Mouse (Mus musculus): ENCODE data around the gene 4930402H24Rik. TPM values are rescaled to one million over a fixed set of nuclear protein-coding genes. Genes with fewer than 3 reads are reported as not detected.
"Not testable (repeated sequence)": the region's sequence is repeated elsewhere in the genome, so short reads cannot be mapped to it uniquely, and the experiment has no call there.

Gene 4930402H24Rik
- polyA plus RNA-seq, 1 experiment from 2014 or later = 97.8 TPM

DNA sequence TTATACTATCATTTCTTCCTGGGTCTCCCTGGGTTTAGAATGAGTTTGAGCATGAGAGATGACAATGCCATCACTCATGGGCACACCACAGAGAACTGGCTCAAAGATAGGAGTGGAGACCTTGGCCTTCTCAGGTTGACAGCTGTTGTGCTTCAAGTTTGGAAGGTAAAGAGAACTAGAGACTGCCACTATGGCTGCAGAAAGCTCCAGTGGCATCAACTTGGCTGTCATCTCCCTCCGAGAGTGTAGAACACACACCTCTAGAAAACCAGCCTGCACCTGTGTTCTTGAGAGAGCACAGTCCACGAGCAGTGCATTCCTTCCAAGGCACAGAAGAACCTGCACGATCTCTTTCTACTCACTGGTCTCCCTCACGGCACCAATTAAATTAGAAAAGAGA lies 76.7 kb downstream of the 4930402H24Rik start:
- H3K27ac ChIP-seq (replicated peaks) = no peak overlapping the region
- H3K36me3 ChIP-seq = peaks cover 6% of the 10 kb centered on the region
- no peaks in the 10 kb centered on the region for H3K27me3 ChIP-seq
- no peak overlapping the region for H3K4me3 ChIP-seq
- H3K4me2 ChIP-seq (replicated peaks) = no peak overlapping the region
- H3K4me1 ChIP-seq = peaks cover 8% of the 10 kb centered on the region; the same call in 1 of the 2 replicates
- WGBS = 95% methylated on average over 4 of the region's 4 CpGs
- ATAC-seq (replicated peaks) = no peak
- no peak overlapping the region for H3K9ac ChIP-seq (replicated peaks)
- no peaks in the 10 kb centered on the region for H3K9me3 ChIP-seq

DNA sequence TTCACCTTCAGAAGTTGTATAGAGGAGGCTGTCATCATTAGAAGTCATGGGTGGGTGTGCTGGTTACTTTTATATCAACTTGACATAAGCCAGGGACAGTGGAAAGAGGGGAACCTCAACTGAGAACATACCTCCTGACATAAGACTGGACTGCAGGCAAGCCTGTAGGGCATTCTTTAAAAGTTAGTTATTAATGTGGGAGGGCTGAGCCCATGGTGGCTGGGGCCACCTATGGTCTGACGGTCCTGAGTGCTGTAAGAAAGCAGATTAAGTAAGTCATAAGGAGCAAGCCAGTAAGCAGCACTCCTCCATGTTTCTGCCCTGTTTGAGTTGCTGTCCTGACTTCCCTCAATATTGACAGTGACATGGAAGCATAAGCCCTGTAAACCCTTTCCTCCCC lies 77.5 kb downstream of the 4930402H24Rik start:
- no peaks in the 10 kb centered on the region for H3K9me3 ChIP-seq
- ATAC-seq (replicated peaks) = no peak
- WGBS = 98% methylated on average over 1 of the region's 1 CpGs

DNA sequence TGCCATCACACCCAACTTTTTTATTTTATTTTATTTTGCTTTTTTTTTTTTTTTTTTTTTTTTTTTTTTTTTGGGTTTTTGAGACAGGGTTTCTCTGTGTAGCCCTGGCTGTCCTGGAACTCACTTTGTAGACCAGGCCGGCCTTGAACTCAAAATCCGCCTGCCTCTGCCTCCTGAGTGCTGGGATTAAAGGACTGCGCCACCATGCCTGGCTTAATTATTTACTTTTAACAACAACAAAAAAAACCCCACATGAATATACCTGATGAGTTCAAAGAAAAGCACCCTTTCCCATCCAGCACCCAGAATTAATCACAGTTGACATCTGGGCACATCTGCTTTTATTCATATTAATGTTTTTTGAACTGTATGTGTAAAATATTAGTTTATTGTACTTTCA lies 78.1 kb downstream of the 4930402H24Rik start:
- H3K4me2 ChIP-seq (replicated peaks); ATAC-seq (replicated peaks); H3K27me3 ChIP-seq; H3K9me3 ChIP-seq; H3K9ac ChIP-seq (replicated peaks); H3K36me3 ChIP-seq; H3K4me3 ChIP-seq; H3K4me1 ChIP-seq; H3K27ac ChIP-seq (replicated peaks): not testable (repeated sequence)
- WGBS = 86% methylated on average over 3 of the region's 3 CpGs

More for the DNA sequence above, 77.5 kb downstream of the 4930402H24Rik start:
- Histone ChIP-seq H3K9ac (replicated peaks) (no peak overlapping the region), H3K4me2 (replicated peaks) (no peak overlapping the region), H3K36me3 (peaks cover 6% of the 10 kb centered on the region), H3K27ac (replicated peaks) (no peak overlapping the region), H3K27me3 (no peaks in the 10 kb centered on the region), H3K4me1 (peaks cover 7% of the 10 kb centered on the region; the same call in 1 of the 2 replicates), H3K4me3 (no peak overlapping the region)

DNA sequence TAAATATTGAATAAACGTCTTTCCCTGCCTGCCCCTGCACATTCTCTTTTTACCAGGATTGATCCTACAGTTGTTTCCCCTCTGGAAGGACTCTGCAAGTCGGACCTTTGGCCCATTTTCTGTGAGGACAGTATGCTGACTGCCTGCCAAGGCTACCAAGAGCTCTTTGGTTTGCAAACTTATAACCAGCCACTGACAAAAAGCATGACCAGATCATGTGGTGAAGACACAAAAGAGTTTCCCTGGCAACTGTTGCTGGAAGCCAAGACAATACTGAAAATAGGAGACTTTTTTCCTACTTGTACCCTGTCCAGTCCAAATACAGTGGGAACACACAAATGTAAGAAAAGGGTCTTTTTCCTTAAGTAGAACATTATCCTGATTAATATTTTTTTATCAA lies 78.8 kb downstream of the 4930402H24Rik start:
- no peaks in the 10 kb centered on the region for H3K27me3 ChIP-seq
- peaks cover 8% of the 10 kb centered on the region for H3K36me3 ChIP-seq
- H3K4me3 ChIP-seq = no peak overlapping the region
- ATAC-seq (replicated peaks) = no peak
- WGBS = 32% methylated on average over 2 of the region's 2 CpGs
- H3K9me3 ChIP-seq = no peaks in the 10 kb centered on the region
- peaks cover 7% of the 10 kb centered on the region; the same call in 1 of the 2 replicates for H3K4me1 ChIP-seq
- H3K27ac ChIP-seq (replicated peaks) = no peak overlapping the region
- H3K4me2 ChIP-seq (replicated peaks) = no peak overlapping the region
- no peak overlapping the region for H3K9ac ChIP-seq (replicated peaks)

DNA sequence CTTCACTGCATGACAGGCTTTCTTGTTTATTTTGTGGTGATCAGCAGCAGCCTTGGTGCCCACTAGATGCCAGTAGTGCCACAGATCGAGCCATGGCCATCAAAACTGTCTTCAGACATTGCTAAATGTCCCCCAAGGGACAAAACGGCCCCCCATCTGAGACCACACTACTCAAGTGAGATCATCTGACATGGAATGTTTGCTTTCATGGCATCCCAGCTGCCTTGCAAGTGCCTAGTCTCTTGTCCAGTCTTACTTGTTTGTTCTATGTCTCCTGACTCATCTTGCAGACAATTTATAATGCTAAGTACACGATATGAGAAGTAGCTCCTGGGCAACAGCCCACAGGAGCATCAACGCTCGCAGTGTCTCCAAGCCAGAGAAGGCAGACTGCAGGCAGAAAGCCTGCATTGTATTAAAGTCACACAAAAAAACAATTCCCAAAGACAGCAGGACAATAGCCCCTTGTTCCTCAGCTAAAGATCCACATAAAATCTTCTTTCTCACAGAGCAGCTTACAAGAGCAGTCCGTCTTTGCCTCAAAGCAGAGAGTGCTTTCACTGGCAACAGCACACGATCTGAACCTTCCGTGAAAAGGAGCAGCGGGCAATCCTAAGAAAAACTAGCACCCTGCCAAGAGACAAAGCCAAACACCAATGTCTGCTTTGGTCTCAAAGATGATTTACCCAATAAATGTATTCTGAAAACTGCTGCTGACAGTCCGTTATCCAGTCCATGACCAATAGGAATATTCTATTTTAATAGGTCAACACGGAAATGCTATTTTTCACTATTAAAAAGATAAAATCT lies 87.2 kb downstream of the 4930402H24Rik start:
- WGBS = 38% methylated on average over 11 of the region's 11 CpGs
- peaks cover 40% of the 10 kb centered on the region for H3K36me3 ChIP-seq
- H3K4me2 ChIP-seq (replicated peaks) = no peak overlapping the region
- H3K4me1 ChIP-seq = no peaks in the 10 kb centered on the region
- H3K4me3 ChIP-seq = no peak overlapping the region
- no peak for ATAC-seq (replicated peaks)
- H3K27ac ChIP-seq (replicated peaks) = no peak overlapping the region
- H3K27me3 ChIP-seq = no peaks in the 10 kb centered on the region
- H3K9ac ChIP-seq (replicated peaks) = no peak overlapping the region
- H3K9me3 ChIP-seq = no peaks in the 10 kb centered on the region

DNA sequence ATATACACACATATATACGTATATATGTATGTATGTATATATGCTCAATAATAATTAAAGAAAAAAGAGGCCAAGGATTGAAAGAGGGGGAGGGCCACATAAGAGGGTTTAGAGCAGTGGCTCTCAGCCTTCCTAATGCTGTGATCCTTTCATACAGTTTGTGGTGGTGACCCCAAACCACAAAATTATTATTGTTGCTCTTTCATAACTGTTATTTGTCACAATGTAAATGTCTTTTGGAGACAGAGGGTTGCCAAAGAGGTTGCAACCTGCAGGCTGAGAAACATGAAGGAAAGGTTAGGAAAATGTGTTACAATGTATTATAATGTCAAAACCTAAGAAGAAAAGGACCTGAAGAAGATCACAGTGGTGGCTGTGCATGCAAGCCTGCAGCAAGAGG lies 88.3 kb downstream of the 4930402H24Rik start:
- no peak overlapping the region for H3K27ac ChIP-seq (replicated peaks)
- ATAC-seq (replicated peaks) = no peak
- H3K27me3 ChIP-seq = no peaks in the 10 kb centered on the region
- no peaks in the 10 kb centered on the region for H3K9me3 ChIP-seq
- no peak overlapping the region for H3K9ac ChIP-seq (replicated peaks)
- WGBS = 90% methylated on average over 1 of the region's 1 CpGs
- H3K4me2 ChIP-seq (replicated peaks) = no peak overlapping the region
- peaks cover 51% of the 10 kb centered on the region for H3K36me3 ChIP-seq
- no peaks in the 10 kb centered on the region for H3K4me1 ChIP-seq
- H3K4me3 ChIP-seq = no peak overlapping the region

GRCm38 (mm10) chr2:130816205-130816604 lies 90.0 kb downstream of the 4930402H24Rik start:
- Histone ChIP-seq H3K4me2 (replicated peaks) (no peak overlapping the region), H3K36me3 (peaks cover 59% of the 10 kb centered on the region), H3K4me3 (no peak overlapping the region), H3K27ac (replicated peaks) (no peak overlapping the region), H3K9me3 (no peaks in the 10 kb centered on the region), H3K4me1 (no peaks in the 10 kb centered on the region), H3K27me3 (no peaks in the 10 kb centered on the region), H3K9ac (replicated peaks) (no peak overlapping the region)
- 90% methylated on average over 5 of the region's 5 CpGs for WGBS
- ATAC-seq (replicated peaks) = no peak

- Histone ChIP-seq H3K27ac (replicated peaks) (no peak overlapping the region), H3K9me3 (no peaks in the 10 kb centered on the region), H3K4me1 (no peaks in the 10 kb centered on the region), H3K27me3 (no peaks in the 10 kb centered on the region), H3K4me3 (no peak overlapping the region), H3K4me2 (replicated peaks) (no peak overlapping the region), H3K36me3 (peaks cover 58% of the 10 kb centered on the region), H3K9ac (replicated peaks) (no peak overlapping the region)
- WGBS = 86% methylated on average over 1 of the region's 1 CpGs
- ATAC-seq (replicated peaks) = no peak
Observed at GRCm38 (mm10) chr2:130814492-130814891, 91.7 kb downstream of the 4930402H24Rik start.

DNA sequence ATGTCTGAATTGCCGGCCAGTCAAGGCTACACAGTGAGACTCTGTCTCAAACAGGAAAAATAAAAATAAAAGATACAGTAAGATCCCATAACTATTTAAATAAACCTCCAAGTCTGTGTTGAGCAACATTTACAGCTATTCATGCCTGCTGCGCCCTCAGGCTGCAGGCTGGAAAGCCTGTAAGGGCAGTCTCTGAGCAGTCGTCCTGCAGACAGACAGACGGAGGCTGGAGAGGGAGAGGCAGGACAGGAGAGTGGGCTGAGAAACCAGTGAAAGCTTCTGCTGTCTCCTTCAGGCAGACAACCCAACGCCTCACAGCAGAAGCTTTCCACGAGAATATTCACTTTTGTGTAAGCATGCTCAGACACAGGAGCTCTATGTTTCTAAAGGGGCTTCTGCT lies 92.5 kb downstream of the 4930402H24Rik start:
- Histone ChIP-seq H3K27ac (replicated peaks) (no peak overlapping the region), H3K4me3 (no peak overlapping the region), H3K9ac (replicated peaks) (no peak overlapping the region), H3K27me3 (no peaks in the 10 kb centered on the region), H3K36me3 (peaks cover 65% of the 10 kb centered on the region), H3K9me3 (no peaks in the 10 kb centered on the region), H3K4me1 (no peaks in the 10 kb centered on the region), H3K4me2 (replicated peaks) (no peak overlapping the region)
- 84% methylated on average over 6 of the region's 6 CpGs for WGBS
- no peak for ATAC-seq (replicated peaks)

DNA sequence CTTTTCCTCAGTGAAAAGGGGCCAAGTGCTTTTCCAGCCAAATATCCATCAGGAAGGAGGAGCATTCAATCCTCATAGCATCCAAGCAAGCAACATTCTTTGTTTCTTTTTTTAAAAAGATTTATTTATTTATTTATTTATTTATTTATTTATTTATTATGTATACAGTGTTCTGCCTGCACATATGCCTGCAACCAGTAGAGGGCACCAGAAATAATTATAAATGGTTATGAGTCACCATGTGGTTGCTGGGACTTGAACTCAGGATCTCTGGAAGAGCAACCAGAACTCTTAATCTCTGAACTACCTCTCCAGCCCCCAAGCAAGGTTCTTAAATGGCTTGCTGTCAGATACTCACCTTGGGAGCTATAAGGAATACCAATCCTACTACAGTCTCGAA lies 93.7 kb downstream of the 4930402H24Rik start:
- Histone ChIP-seq H3K4me2 (replicated peaks) (no peak overlapping the region), H3K9ac (replicated peaks) (no peak overlapping the region), H3K9me3 (no peaks in the 10 kb centered on the region), H3K27ac (replicated peaks) (no peak overlapping the region), H3K4me1 (no peaks in the 10 kb centered on the region), H3K36me3 (peaks cover 73% of the 10 kb centered on the region), H3K27me3 (no peaks in the 10 kb centered on the region), H3K4me3 (no peak overlapping the region)
- no peak for ATAC-seq (replicated peaks)
- 94% methylated on average over 1 of the region's 1 CpGs for WGBS

DNA sequence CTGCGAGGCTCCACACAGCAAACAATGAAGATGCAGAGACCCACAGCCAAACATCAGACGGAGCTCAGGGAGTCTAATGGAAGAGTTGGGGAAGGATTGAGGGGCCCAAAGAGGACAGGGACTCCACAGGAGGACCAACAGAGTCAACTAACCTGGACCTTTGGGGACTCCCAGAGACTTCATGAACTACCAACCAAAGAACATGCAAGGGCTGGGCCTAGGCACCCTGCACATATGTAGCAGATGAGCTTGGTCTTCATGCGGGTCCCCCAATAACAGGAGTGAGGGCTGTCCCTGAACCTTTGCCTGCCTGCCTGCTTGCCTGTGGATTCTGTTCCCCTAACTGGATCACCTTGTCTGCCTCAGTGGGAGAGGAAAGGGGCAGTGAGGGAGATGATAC lies 101.1 kb downstream of the 4930402H24Rik start:
- 98% methylated on average over 3 of the region's 3 CpGs for WGBS
- H3K9ac ChIP-seq (replicated peaks) = no peak overlapping the region
- no peaks in the 10 kb centered on the region for H3K9me3 ChIP-seq
- H3K36me3 ChIP-seq = peaks cover 70% of the 10 kb centered on the region
- no peaks in the 10 kb centered on the region for H3K4me1 ChIP-seq
- H3K4me2 ChIP-seq (replicated peaks) = no peak overlapping the region
- no peak overlapping the region for H3K27ac ChIP-seq (replicated peaks)
- no peak for ATAC-seq (replicated peaks)
- H3K27me3 ChIP-seq = no peaks in the 10 kb centered on the region
- no peak overlapping the region for H3K4me3 ChIP-seq

DNA sequence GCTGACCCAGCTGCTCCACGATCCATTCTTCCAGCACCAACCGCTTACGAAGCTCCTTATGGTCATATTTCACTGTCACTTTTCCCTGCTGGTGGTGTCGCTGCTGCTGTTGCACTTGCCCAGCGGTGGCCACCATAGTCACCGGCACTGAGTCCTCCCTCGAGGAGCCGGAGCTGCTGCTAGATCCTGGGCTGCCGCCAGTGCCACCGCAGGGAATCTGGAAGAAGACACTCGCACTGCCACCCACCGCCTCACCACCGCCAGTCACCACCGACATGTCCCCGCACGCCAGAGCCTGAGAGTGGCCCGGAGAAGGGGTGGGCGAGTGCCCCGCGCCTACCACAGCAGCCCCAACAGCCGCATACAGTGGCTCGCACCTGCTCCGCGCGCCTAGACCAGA lies 102.5 kb downstream of the 4930402H24Rik start:
- H3K27ac ChIP-seq (replicated peaks) = no peak overlapping the region
- H3K4me3 ChIP-seq = no peak overlapping the region
- H3K9me3 ChIP-seq = no peaks in the 10 kb centered on the region
- peaks cover 56% of the 10 kb centered on the region for H3K36me3 ChIP-seq
- WGBS = 74% methylated on average over 25 of the region's 25 CpGs
- ATAC-seq (replicated peaks) = no peak
- H3K9ac ChIP-seq (replicated peaks) = no peak overlapping the region
- H3K4me2 ChIP-seq (replicated peaks) = no peak overlapping the region
- H3K4me1 ChIP-seq = no peaks in the 10 kb centered on the region
- H3K27me3 ChIP-seq = no peaks in the 10 kb centered on the region

DNA sequence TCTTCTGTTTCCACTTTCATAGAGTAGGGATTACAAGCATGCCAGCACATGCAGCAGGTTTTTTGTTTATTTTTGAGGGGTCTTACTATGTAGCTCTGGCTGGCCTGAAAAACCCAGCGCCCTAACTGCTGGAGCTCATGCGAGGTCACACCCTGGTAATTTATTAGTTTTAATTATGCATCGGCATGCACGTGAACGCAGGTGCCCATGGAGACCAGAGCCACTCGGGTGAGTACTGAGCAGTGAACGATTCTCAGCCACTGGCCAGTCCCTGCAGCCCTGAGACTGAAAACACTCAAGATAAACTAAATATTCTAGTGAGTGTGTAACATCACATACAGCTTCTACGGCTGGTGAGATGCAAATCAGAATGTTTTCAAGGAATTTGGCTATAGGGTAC lies 110.5 kb downstream of the 4930402H24Rik start:
- no peak for ATAC-seq (replicated peaks)
- H3K36me3 ChIP-seq = peaks cover 46% of the 10 kb centered on the region
- H3K4me3 ChIP-seq = no peak overlapping the region
- H3K4me1 ChIP-seq = no peaks in the 10 kb centered on the region
- WGBS = 90% methylated on average over 8 of the region's 8 CpGs
- H3K27me3 ChIP-seq = no peaks in the 10 kb centered on the region
- H3K27ac ChIP-seq (replicated peaks) = no peak overlapping the region
- H3K9me3 ChIP-seq = no peaks in the 10 kb centered on the region
- H3K4me2 ChIP-seq (replicated peaks) = no peak overlapping the region
- H3K9ac ChIP-seq (replicated peaks) = no peak overlapping the region

Data from forebrain, embryonic 15.5 days (tissue).